Mouse (Mus musculus) liver, embryonic 13.5 days (tissue): ENCODE measurements around the gene Etv3. TPM values are rescaled to one million over a fixed set of nuclear protein-coding genes. Genes with fewer than 3 reads are reported as not detected.
A peak's percentile ranks its signal among the peaks of the same experiment; 100 is the strongest.

Source experiments
- ATAC-seq: fragments of 200-750 bp; cut with Nextera tagmentation; 2 replicates; pipeline ENCODE4 v1.8.0; 2017; ENCODE audit warnings: low read depth, mild to moderate bottlenecking, moderate number of reproducible peaks, moderate library complexity
- DNase-seq: peaks from one replicate; pipeline ENCODE4 v3.0.0; 2022
- H3K27ac ChIP-seq: fragments of 300-500 bp; sonication (generic); 2 replicates; pipeline ENCODE4 v1.5.1; 2015; ENCODE audit warnings: moderate library complexity, mild to moderate bottlenecking, inconsistent platforms
- H3K27me3 ChIP-seq: fragments of 300-500 bp; sonication (generic); 2 replicates; pipeline ENCODE4 v1.6.1; 2015; ENCODE audit warnings: mild to moderate bottlenecking, inconsistent platforms
- H3K36me3 ChIP-seq: fragments of 300-500 bp; sonication (generic); 2 replicates; pipeline ENCODE4 v1.6.1; 2015; ENCODE audit warnings: mild to moderate bottlenecking, inconsistent platforms
- H3K4me1 ChIP-seq: fragments of 300-500 bp; sonication (generic); replicated peaks from 2 replicates; pipeline ENCODE4 v1.6.1; 2015; ENCODE audit warnings: inconsistent platforms
- H3K4me2 ChIP-seq: fragments of 300-500 bp; sonication (generic); 2 replicates; pipeline ENCODE4 v1.6.1; 2015; ENCODE audit warnings: inconsistent platforms, mild to moderate bottlenecking, moderate library complexity
- H3K4me3 ChIP-seq: fragments of 300-500 bp; sonication (generic); replicated peaks from 2 replicates; pipeline ENCODE4 v1.5.1; 2015; ENCODE audit warnings: mild to moderate bottlenecking, inconsistent platforms
- H3K9ac ChIP-seq: fragments of 300-500 bp; sonication (generic); 2 replicates; pipeline ENCODE4 v1.6.1; 2015; ENCODE audit warnings: mild to moderate bottlenecking, inconsistent platforms
- H3K9me3 ChIP-seq: fragments of 300-500 bp; sonication (generic); replicated peaks from 2 replicates; pipeline ENCODE4 v1.6.1; 2016; ENCODE audit warnings: inconsistent platforms
- WGBS: fragments of 180-500 bp; shearing (Covaris S2); methylation state at CpG from one replicate; pipeline ENCODE4 v1.1.7; 2015; ENCODE audit not compliant: insufficient replicate concordance; 5-methylcytosine and 5-hydroxymethylcytosine counted together
- polyA plus RNA-seq: library from polyadenylated mRNA; unstranded; fragments of >200 nt; fragmentation: Nextera tagmentation; extraction: Ambion mirVana; gene quantifications from 2 replicates; pipeline ENCODE4 v1.2.1, GENCODE M21; 2015

The Etv3 gene
- polyA plus RNA-seq, 1 experiment from 2014 or later: 3.5 TPM

DNA sequence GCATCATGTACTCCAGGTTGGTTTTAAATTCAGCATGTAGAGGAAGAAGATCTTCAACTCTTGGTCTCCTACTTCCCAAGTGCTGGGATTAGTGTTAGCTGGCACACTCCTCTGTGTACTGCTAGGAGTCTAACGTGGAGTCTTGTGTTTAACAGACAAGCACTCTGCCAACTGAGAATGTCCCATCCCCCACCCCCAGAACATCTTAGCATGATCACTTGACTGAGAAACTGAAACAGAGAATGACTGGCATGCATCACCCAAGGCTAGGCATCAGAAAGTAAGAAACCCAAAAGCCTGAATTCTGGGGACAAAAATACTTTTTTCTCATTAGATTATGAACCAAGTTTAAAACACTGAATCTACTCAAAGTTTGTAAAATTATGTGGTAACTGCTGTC is 3.4 kb upstream of the Etv3 start:
- DNase-seq (no peak), ATAC-seq (no peak)
- 43% methylated on average over 1 of the region's 1 CpGs for WGBS
- Histone ChIP-seq H3K36me3 (no peaks in the 10 kb centered on the region), H3K4me2 (no peak overlapping the region), H3K9ac (no peak overlapping the region), H3K4me1 (peaks cover 19% of the 10 kb centered on the region), H3K4me3 (no peak overlapping the region), H3K27ac (no peak overlapping the region), H3K27me3 (no peaks in the 10 kb centered on the region), H3K9me3 (no peaks in the 10 kb centered on the region)

DNA sequence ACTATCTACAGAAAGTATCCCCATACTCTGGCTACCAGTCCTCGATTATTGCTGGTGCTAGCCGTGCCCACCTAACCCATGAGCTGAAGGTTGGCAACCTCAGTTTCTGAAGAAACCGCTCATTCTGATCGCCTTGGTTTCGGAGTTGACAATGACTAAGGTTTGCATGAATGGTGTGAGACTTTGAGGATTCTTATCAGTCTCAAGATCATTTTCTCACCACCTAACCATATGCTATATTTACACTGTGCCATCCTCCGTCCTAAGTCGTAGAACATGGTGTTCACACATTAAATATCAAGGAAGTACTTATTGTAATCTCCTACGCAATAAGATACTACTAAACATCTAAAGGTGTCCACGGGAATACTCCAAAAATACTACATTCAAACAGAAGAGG is 1.5 kb upstream of the Etv3 start:
- Histone ChIP-seq H3K4me2 (no peak overlapping the region), H3K9me3 (no peaks in the 10 kb centered on the region), H3K4me1 (peaks cover 30% of the 10 kb centered on the region), H3K4me3 (no peak overlapping the region), H3K9ac (no peak overlapping the region), H3K27me3 (no peaks in the 10 kb centered on the region), H3K27ac (no peak overlapping the region), H3K36me3 (peaks cover 11% of the 10 kb centered on the region)
- WGBS: 77% methylated on average over 9 of the region's 9 CpGs
- no peak for ATAC-seq
- DNase-seq: no peak

DNA sequence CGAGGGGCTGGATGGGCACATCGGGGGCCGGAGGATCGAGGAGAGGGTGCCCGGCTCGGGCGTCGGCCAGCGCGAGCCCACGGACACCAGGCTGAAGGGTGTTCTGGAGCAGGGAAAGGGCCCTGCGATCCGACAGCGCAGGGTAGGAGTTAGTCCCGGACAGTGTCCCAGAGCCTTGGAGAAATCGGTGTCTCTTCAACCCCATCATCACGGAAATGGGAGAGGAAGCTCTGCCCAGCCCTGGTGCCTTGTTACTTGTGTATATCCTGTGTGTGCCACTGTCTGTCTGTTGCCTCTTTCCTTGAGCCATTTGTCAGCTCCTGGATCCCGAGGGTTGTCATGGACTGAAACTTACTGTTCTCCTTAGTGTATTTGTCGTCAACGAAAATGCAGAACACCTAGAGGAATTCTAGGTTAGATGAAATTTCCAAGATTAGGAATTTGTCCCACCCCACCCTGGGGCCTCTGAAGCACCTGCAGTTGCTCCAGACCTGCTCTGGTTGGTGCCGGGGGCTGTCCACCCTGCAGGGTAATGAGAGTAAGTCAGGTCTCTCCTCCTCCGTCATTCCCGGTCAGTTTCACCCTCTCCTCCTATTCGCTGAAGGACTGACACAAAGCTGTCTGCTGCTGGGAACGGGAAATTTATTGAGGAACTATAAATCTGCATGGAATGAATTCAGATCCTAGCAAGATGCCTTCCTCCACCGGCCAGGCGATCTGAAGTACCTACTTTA is 797 bp downstream of the Etv3 start:
- no peaks in the 10 kb centered on the region for H3K27me3 ChIP-seq
- DNase-seq: no peak
- H3K9me3 ChIP-seq: no peaks in the 10 kb centered on the region
- H3K4me2 ChIP-seq: peak overlapping the region; percentile 80
- H3K27ac ChIP-seq: peak overlapping the region; percentile 65
- peaks cover 33% of the 10 kb centered on the region for H3K4me1 ChIP-seq
- 6% methylated on average over 27 of the region's 27 CpGs for WGBS
- peak overlapping the region; percentile 94 for H3K9ac ChIP-seq
- peaks cover 34% of the 10 kb centered on the region for H3K36me3 ChIP-seq
- peak; percentile 65 for ATAC-seq
- peak overlapping the region; percentile 92 for H3K4me3 ChIP-seq

DNA sequence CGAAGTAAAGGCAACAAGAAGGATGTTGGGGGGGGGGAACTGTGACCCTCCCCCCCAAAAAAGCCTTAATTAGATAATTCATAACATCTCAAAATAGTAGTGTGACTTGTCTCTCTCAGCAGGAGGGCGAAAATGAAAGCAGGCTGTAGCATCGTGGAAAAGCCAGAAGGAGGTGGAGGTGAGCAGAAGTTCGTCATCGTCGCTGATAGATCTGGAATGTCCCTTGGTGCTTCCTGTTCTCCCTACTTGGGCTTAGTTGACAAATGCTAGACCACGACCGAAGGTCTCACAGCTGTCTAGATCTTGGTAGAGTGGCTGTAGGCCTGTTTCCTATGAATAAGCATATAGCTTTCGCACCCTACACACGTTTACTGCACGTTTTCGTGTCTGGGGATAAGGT is 1.9 kb downstream of the Etv3 start:
- ATAC-seq: no peak
- WGBS: 75% methylated on average over 12 of the region's 12 CpGs
- Histone ChIP-seq H3K4me3 (peak overlapping the region; percentile 92; the same call in 1 of the 2 replicates), H3K27ac (no peak overlapping the region), H3K27me3 (no peaks in the 10 kb centered on the region), H3K9me3 (no peaks in the 10 kb centered on the region), H3K9ac (no peak overlapping the region), H3K4me1 (peaks cover 33% of the 10 kb centered on the region), H3K4me2 (peak overlapping the region; percentile 80), H3K36me3 (peaks cover 34% of the 10 kb centered on the region)
- DNase-seq: no peak

DNA sequence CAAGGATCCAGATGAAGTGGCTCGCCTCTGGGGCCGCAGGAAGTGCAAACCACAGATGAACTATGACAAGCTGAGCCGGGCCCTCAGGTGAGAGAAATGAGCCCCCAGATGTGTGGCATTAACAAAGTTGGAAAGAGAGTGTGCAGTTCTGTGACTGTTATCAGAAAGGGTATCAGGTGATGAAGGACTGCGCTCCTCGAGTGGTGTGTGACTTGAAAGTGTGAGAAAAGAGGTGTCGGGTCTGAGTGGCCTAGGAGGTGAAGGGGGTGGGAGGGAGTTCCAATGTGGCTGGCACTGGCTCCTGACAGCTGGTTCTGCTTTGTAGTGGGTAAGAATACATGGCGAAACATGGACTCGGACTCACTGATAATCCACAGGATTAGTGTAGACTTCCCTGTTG is 2.8 kb downstream of the Etv3 start:
- no peaks in the 10 kb centered on the region for H3K27me3 ChIP-seq
- H3K27ac ChIP-seq: no peak overlapping the region
- H3K4me2 ChIP-seq: no peak overlapping the region
- H3K4me3 ChIP-seq: no peak overlapping the region
- H3K4me1 ChIP-seq: peaks cover 33% of the 10 kb centered on the region
- ATAC-seq (no peak), DNase-seq (no peak)
- H3K9ac ChIP-seq: no peak overlapping the region
- WGBS: 71% methylated on average over 8 of the region's 8 CpGs
- no peaks in the 10 kb centered on the region for H3K9me3 ChIP-seq
- peaks cover 40% of the 10 kb centered on the region for H3K36me3 ChIP-seq

DNA sequence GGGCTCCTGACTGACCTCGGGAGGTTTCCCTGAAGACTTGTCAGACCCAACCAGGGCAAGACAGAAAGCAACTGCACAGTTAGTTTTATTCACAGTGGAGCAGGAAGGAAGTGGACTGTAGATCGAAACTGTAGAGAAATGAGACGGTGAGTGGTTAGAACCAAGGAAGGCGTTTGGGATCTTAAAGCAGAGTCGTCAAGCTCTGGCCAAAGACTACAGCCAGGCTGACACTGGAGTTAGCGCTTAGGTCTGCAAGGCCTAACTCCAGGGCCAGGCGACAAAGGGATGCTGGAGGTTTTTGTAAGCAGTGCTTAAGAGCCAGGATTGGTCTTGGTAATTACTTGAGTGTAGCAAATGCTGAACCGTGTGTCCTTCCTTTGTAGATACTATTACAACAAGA is 3.6 kb downstream of the Etv3 start:
- Histone ChIP-seq H3K4me2 (no peak overlapping the region), H3K36me3 (peaks cover 48% of the 10 kb centered on the region), H3K27ac (no peak overlapping the region), H3K4me3 (no peak overlapping the region), H3K4me1 (peaks cover 33% of the 10 kb centered on the region), H3K9me3 (no peaks in the 10 kb centered on the region), H3K9ac (no peak overlapping the region), H3K27me3 (no peaks in the 10 kb centered on the region)
- ATAC-seq: no peak
- DNase-seq: no peak
- WGBS: 63% methylated on average over 8 of the region's 8 CpGs

DNA sequence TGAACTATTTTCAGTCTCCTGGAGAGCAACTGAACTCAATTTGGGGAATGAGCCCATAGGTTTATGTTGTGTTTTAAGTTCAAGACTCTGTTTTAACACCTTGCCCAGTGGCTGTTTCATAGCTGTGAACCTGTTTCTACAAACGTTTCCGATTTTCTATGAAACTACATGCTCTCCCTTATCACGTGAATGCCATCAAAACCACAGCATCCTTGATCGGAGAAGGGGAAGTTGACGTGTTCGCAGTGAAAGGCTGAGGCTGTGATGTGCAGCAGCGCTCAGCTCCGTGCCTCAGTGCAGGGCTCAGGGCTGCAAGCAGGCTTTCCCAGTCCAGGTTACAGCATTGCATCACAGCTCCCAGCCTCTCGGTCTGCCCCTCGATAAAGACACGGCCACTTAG is 4.4 kb downstream of the Etv3 start:
- H3K27ac ChIP-seq: no peak overlapping the region
- no peak for DNase-seq
- H3K27me3 ChIP-seq: no peaks in the 10 kb centered on the region
- WGBS: 31% methylated on average over 11 of the region's 11 CpGs
- H3K4me2 ChIP-seq: no peak overlapping the region
- H3K4me1 ChIP-seq: peaks cover 31% of the 10 kb centered on the region
- H3K9ac ChIP-seq: no peak overlapping the region
- H3K36me3 ChIP-seq: peaks cover 55% of the 10 kb centered on the region
- no peak for ATAC-seq
- H3K9me3 ChIP-seq: no peaks in the 10 kb centered on the region
- H3K4me3 ChIP-seq: no peak overlapping the region

DNA sequence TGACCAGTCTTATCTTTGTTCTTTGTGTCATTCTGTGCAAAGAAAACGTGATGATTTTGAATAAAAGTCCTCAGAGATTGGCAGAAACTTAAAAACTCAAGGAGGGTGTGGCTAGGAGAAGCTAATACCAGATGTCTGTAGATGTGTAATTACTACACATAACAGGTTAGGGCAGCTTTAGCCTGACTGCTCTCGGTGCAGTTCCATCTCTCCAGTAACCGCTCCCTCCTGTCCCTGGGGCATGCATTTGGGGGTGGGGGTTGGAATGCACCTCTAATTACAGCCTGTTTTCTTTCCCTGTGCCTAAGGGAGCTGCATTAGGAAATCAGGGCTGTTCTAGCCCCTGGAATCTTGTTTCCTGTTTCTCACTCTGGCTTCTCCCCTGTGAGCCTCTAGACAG is 5.0 kb downstream of the Etv3 start:
- Histone ChIP-seq H3K4me3 (no peak overlapping the region), H3K9me3 (no peaks in the 10 kb centered on the region), H3K9ac (no peak overlapping the region), H3K4me1 (peaks cover 25% of the 10 kb centered on the region), H3K36me3 (peaks cover 61% of the 10 kb centered on the region), H3K4me2 (no peak overlapping the region), H3K27me3 (no peaks in the 10 kb centered on the region), H3K27ac (no peak overlapping the region)
- 70% methylated on average over 3 of the region's 3 CpGs for WGBS
- ATAC-seq (no peak), DNase-seq (no peak)

DNA sequence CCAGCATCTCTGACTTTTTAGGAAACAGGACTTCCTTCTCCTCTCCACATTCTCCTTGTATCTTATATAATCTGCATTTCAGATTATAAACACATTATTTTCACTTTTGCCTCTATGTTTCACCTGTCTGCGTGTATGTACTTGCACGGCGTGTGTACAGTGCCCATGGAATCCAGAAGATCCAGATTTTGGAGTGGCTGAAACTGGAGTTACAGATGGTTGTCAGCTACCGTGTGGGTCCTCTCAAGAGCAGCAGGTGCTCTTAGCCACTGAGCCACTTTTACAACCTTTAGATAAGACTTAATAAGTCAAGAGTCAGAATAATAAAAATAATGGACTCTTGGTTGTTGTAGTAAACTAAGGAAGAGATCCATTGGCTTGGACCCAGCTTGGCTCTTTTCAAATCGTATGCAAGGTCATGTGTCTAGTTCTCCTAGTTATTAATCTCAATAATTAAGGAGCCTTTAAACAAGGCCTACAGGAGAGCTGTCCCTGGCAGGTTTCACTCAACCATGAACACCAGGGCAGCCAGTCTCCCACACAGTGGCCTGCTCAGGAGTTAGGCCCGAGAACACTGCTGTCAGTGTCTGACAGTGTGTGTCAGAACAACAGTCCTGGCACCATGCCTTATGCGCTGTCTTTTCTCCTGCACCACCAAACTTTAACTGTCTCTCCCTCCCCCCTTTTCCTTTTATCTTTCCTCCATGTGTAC is 8.6 kb downstream of the Etv3 start:
- Histone ChIP-seq H3K36me3 (peaks cover 76% of the 10 kb centered on the region), H3K27ac (no peak overlapping the region), H3K4me2 (no peak overlapping the region), H3K27me3 (no peaks in the 10 kb centered on the region), H3K9ac (no peak overlapping the region), H3K4me1 (peaks cover 15% of the 10 kb centered on the region), H3K9me3 (no peaks in the 10 kb centered on the region), H3K4me3 (no peak overlapping the region)
- DNase-seq (no peak), ATAC-seq (no peak)
- 77% methylated on average over 7 of the region's 7 CpGs for WGBS

DNA sequence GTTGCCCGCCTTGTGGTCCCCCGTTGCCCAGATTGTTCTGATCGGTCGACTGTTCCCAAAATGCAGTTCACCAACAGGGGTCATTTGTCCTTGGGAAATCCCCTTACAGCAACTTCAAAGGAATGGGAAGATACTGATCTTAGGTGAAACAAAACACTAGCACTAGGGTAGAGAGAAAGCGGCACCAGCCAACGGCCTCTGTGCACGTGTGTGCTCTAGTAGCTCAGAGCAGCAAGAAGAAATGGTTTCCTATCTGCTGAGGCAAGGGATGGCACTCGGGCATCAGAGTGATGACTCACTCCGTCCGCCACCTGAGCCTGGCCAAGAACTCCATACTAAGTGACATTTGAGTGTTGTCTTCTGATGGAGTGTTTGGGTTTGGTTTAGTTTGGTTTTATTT is 12.8 kb downstream of the Etv3 start:
- ATAC-seq (no peak), DNase-seq (no peak)
- peaks cover 48% of the 10 kb centered on the region for H3K36me3 ChIP-seq
- H3K27me3 ChIP-seq: no peaks in the 10 kb centered on the region
- peaks cover 39% of the 10 kb centered on the region for H3K4me1 ChIP-seq
- H3K4me2 ChIP-seq: no peak overlapping the region
- H3K27ac ChIP-seq: no peak overlapping the region
- H3K9ac ChIP-seq: no peak overlapping the region
- H3K9me3 ChIP-seq: no peaks in the 10 kb centered on the region
- 85% methylated on average over 10 of the region's 10 CpGs for WGBS
- no peak overlapping the region for H3K4me3 ChIP-seq

DNA sequence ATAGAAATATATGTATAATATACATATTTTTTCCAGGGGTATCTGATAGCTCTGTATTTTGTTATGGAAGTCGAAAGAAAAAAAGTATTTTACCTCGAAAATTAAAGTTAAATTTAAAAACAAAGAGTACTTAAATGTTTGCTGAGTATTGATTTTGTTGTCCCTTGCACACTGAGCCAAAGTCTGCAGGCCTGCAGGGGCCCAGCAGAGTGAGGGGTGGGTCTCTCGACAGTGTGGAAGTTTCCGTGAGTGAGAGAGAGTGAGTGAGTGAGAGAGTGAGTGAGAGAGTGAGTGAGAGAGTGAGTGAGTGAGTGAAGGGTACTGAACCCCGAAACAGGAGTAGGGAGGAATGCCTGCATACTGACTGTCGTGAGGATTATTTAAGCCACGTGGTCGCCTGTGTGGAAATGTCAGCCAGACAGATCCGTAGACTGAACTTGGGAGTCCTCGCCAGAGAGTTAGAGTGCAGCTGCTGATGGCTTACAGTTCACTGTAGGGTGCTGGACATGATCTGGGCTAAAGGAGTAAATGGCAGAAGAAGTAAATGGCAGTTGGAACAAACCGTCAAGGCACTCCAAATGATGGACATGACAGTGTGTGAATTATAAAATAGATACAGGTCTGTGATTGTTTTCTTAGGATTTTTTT is 14.9 kb downstream of the Etv3 start:
- 67% methylated on average over 11 of the region's 11 CpGs for WGBS
- H3K9me3 ChIP-seq: no peaks in the 10 kb centered on the region
- H3K4me1 ChIP-seq: peaks cover 44% of the 10 kb centered on the region
- no peaks in the 10 kb centered on the region for H3K27me3 ChIP-seq
- ATAC-seq (peak; percentile 43; the same call in 1 of the 2 replicates), DNase-seq (no peak)
- no peak overlapping the region for H3K4me3 ChIP-seq
- no peak overlapping the region for H3K4me2 ChIP-seq
- peaks cover 28% of the 10 kb centered on the region for H3K36me3 ChIP-seq
- no peak overlapping the region for H3K9ac ChIP-seq
- H3K27ac ChIP-seq: no peak overlapping the region
